ENCODE assay signal across 19 mouse cellular contexts in genomic region chr14:77714931-77715535, GRCm38 (mm10).
DNase-seq lines count a peak whose midpoint lies in the region; ATAC-seq and TF ChIP-seq lines count a peak whose summit lies in the region.
"Had no signal": no experiment of that assay in that cellular context is flagged by ENCODE, and none has a peak within 500 bp of the region (broad histone marks: within the 10 kb centered on the region; RNA-seq: fewer than 3 reads in every experiment).

No protein-coding gene starts in this region.

- WGBS in hindbrain, postnatal 0 days: 64% methylated on average over 9 of the region's 9 CpGs
- WGBS in hindbrain, embryonic 14.5 days: 62% methylated on average over 9 of the region's 9 CpGs
- WGBS in cerebellum, adult 2 months: 41% methylated on average over 9 of the region's 9 CpGs
- WGBS in forebrain, embryonic 15.5 days: 55% methylated on average over 9 of the region's 9 CpGs
- whole genome bisulfite sequencing in liver, embryonic 11.5 days: 79% methylated on average over 9 of the region's 9 CpGs

- no peak for DNase-seq in hindbrain, postnatal 0 days (ENCODE audit: low spot score)
- no peak for DNase-seq in hindbrain, embryonic 14.5 days (ENCODE audit: low spot score)
- peak; percentile 32 for DNase-seq in brain, adult 2 months (ENCODE audit: low read depth, low spot score)
- peak; percentile 48 to 67 for DNase-seq in cerebellum, adult 2 months
- no peak for DNase-seq in liver, embryonic 11.5 days (ENCODE audit: low spot score)
- no peak for DNase-seq in urinary bladder, adult 2 months (ENCODE audit: low spot score)
- DNase-seq: adrenal gland, postnatal 10 days; gastrocnemius, adult 2 months; heart, postnatal 10 days; lung, postnatal 14 days had no signal

- H3K27me3 ChIP-seq in hindbrain, postnatal 0 days (ENCODE audit: insufficient read depth, low read length): no peaks in the 10 kb centered on the region
- no peaks in the 10 kb centered on the region for H3K27me3 ChIP-seq in hindbrain, embryonic 14.5 days (ENCODE audit: control insufficient read depth, insufficient read depth, low read length)
- no peaks in the 10 kb centered on the region for H3K27me3 ChIP-seq in cerebellum, adult 2 months (ENCODE audit: control insufficient read depth, insufficient read depth, low read length)
- no peaks in the 10 kb centered on the region for H3K27me3 ChIP-seq in forebrain, embryonic 15.5 days
- no peaks in the 10 kb centered on the region for H3K27me3 ChIP-seq in liver, embryonic 11.5 days (replicated peaks; ENCODE audit: control insufficient read depth, insufficient read depth, low read length)
- H3K27me3 ChIP-seq: intestine, embryonic 15.5 days; kidney, embryonic 15.5 days; limb, embryonic 13.5 days; midbrain, embryonic 12.5 days; neural tube, embryonic 12.5 days had no signal

- no peak for TF ChIP-seq POLR2A in cerebellum, adult 2 months (IDR thresholded peaks at IDR 0.05; ENCODE audit: borderline replicate concordance, insufficient read depth, low read length)

- peak; percentile 47; the same call in 1 of the 2 replicates for ATAC-seq in hindbrain, postnatal 0 days
- ATAC-seq in hindbrain, embryonic 14.5 days (ENCODE audit: low FRiP score): no peak
- peak; percentile 67; the same call in 1 of the 2 replicates for ATAC-seq in forebrain, embryonic 15.5 days (replicated peaks)
- no peak for ATAC-seq in liver, embryonic 11.5 days (replicated peaks; ENCODE audit: low FRiP score)
- ATAC-seq: CD4-positive, CD25-positive, alpha-beta regulatory T cell, adult 4 months; intestine, embryonic 15.5 days had no signal

- H3K4me3 ChIP-seq in hindbrain, postnatal 0 days (ENCODE audit: low read length): no peak overlapping the region
- H3K4me3 ChIP-seq in hindbrain, embryonic 14.5 days (replicated peaks; ENCODE audit: low read length): no peak overlapping the region
- no peak overlapping the region for H3K4me3 ChIP-seq in cerebellum, adult 2 months (replicated peaks; ENCODE audit: insufficient read depth, low read depth, low read length)
- no peak overlapping the region for H3K4me3 ChIP-seq in forebrain, embryonic 15.5 days
- no peak overlapping the region for H3K4me3 ChIP-seq in liver, embryonic 11.5 days (ENCODE audit: low read depth, low read length)
- H3K4me3 ChIP-seq: embryonic facial prominence, embryonic 10.5 days; gastrocnemius, adult 2 months; intestine, embryonic 15.5 days; kidney, embryonic 15.5 days; left cerebral cortex, adult 2 months; limb, embryonic 13.5 days; midbrain, embryonic 12.5 days; neural tube, embryonic 12.5 days had no signal

- H3K27ac ChIP-seq in hindbrain, postnatal 0 days: 0 out of 2 replicates have a peak overlapping the region, but pooled peaks have one; percentile 36
- no peak overlapping the region for H3K27ac ChIP-seq in hindbrain, embryonic 14.5 days
- H3K27ac ChIP-seq in cerebellum, adult 2 months (ENCODE audit: insufficient read depth, low read length): no peak overlapping the region
- peak overlapping the region; percentile 50 for H3K27ac ChIP-seq in forebrain, embryonic 15.5 days (replicated peaks)
- no peak overlapping the region for H3K27ac ChIP-seq in liver, embryonic 11.5 days (ENCODE audit: low read depth, low read length)
- H3K27ac ChIP-seq: embryonic facial prominence, embryonic 10.5 days; gastrocnemius, adult 2 months; intestine, embryonic 15.5 days; kidney, embryonic 15.5 days; left cerebral cortex, adult 2 months; limb, embryonic 13.5 days; midbrain, embryonic 12.5 days; neural tube, embryonic 12.5 days had no signal

- TF ChIP-seq CTCF in hindbrain, postnatal 0 days (IDR thresholded peaks at IDR 0.05; ENCODE audit: low read depth): no peak
- no peak for TF ChIP-seq CTCF in cerebellum, adult 2 months (IDR thresholded peaks at IDR 0.05; ENCODE audit: borderline replicate concordance, insufficient read depth, low read depth, low read length)

- H3K4me1 ChIP-seq in hindbrain, postnatal 0 days (ENCODE audit: insufficient read depth, low read length): 0 out of 2 replicates have a peak, but pooled peaks cover 3% of the 10 kb centered on the region
- H3K4me1 ChIP-seq in hindbrain, embryonic 14.5 days (replicated peaks; ENCODE audit: control insufficient read depth, insufficient read depth, low read length): peaks cover 5% of the 10 kb centered on the region; the same call in 1 of the 2 replicates
- peaks cover 16% of the 10 kb centered on the region; the same call in 1 of the 2 replicates for H3K4me1 ChIP-seq in cerebellum, adult 2 months (ENCODE audit: control insufficient read depth, insufficient read depth, low read length)
- peaks cover 14% of the 10 kb centered on the region for H3K4me1 ChIP-seq in forebrain, embryonic 15.5 days
- H3K4me1 ChIP-seq in liver, embryonic 11.5 days (replicated peaks; ENCODE audit: control insufficient read depth, insufficient read depth, low read length): no peaks in the 10 kb centered on the region
- H3K4me1 ChIP-seq: intestine, embryonic 15.5 days had no signal

- no peak overlapping the region for H3K4me2 ChIP-seq in hindbrain, postnatal 0 days (ENCODE audit: low read depth, low read length)
- no peak overlapping the region for H3K4me2 ChIP-seq in hindbrain, embryonic 14.5 days (replicated peaks)
- H3K4me2 ChIP-seq in forebrain, embryonic 15.5 days (replicated peaks): no peak overlapping the region
- no peak overlapping the region for H3K4me2 ChIP-seq in liver, embryonic 11.5 days
- H3K4me2 ChIP-seq: intestine, embryonic 15.5 days; kidney, embryonic 15.5 days; limb, embryonic 13.5 days; midbrain, embryonic 12.5 days; neural tube, embryonic 12.5 days had no signal

- no peaks in the 10 kb centered on the region for H3K36me3 ChIP-seq in hindbrain, postnatal 0 days (ENCODE audit: insufficient read depth, low read length)
- H3K36me3 ChIP-seq in hindbrain, embryonic 14.5 days (replicated peaks; ENCODE audit: control insufficient read depth, insufficient read depth): no peaks in the 10 kb centered on the region
- 0 out of 2 replicates have a peak, but pooled peaks cover 2% of the 10 kb centered on the region for H3K36me3 ChIP-seq in forebrain, embryonic 15.5 days
- no peaks in the 10 kb centered on the region for H3K36me3 ChIP-seq in liver, embryonic 11.5 days (ENCODE audit: control insufficient read depth, insufficient read depth, low read length)
- H3K36me3 ChIP-seq: embryonic facial prominence, embryonic 10.5 days; intestine, embryonic 15.5 days; kidney, embryonic 15.5 days had no signal

- H3K9ac ChIP-seq in hindbrain, postnatal 0 days (replicated peaks; ENCODE audit: low read length): no peak overlapping the region
- no peak overlapping the region for H3K9ac ChIP-seq in hindbrain, embryonic 14.5 days
- no peak overlapping the region for H3K9ac ChIP-seq in forebrain, embryonic 15.5 days (replicated peaks)
- no peak overlapping the region for H3K9ac ChIP-seq in liver, embryonic 11.5 days (ENCODE audit: low read depth, low read length)
- H3K9ac ChIP-seq: intestine, embryonic 15.5 days; kidney, embryonic 15.5 days; limb, embryonic 13.5 days; midbrain, embryonic 12.5 days; neural tube, embryonic 12.5 days had no signal

- H3K9me3 ChIP-seq in hindbrain, postnatal 0 days (ENCODE audit: low read length): 0 out of 2 replicates have a peak, but pooled peaks cover 3% of the 10 kb centered on the region
- no peaks in the 10 kb centered on the region for H3K9me3 ChIP-seq in hindbrain, embryonic 14.5 days (ENCODE audit: control insufficient read depth, low read length)
- no peaks in the 10 kb centered on the region for H3K9me3 ChIP-seq in forebrain, embryonic 15.5 days
- H3K9me3 ChIP-seq in liver, embryonic 11.5 days (ENCODE audit: control insufficient read depth, low read length): no peaks in the 10 kb centered on the region
- H3K9me3 ChIP-seq: embryonic facial prominence, embryonic 10.5 days; intestine, embryonic 15.5 days; kidney, embryonic 15.5 days; midbrain, embryonic 12.5 days; neural tube, embryonic 12.5 days had no signal

Comparison
In these comparisons a context has a peak if more than half of its experiments do, and no peak if none do; other contexts are left out.
1. ATAC-seq: peak in hindbrain, postnatal 0 days (single experiment) and forebrain, embryonic 15.5 days (single experiment); none in hindbrain, embryonic 14.5 days (single experiment) and liver, embryonic 11.5 days (single experiment).
2. H3K27ac ChIP-seq: peak in hindbrain, postnatal 0 days (single experiment) and forebrain, embryonic 15.5 days (single experiment); none in hindbrain, embryonic 14.5 days (single experiment), cerebellum, adult 2 months (single experiment) and liver, embryonic 11.5 days (single experiment).
3. DNase-seq: peak in brain, adult 2 months (single experiment) and cerebellum, adult 2 months (2 of 2); none in hindbrain, postnatal 0 days (single experiment), hindbrain, embryonic 14.5 days (single experiment), liver, embryonic 11.5 days (single experiment) and urinary bladder, adult 2 months (single experiment).